Mouse (Mus musculus) hindbrain, embryonic 15.5 days (tissue): Measurements from ENCODE around the gene Uts2r. TPM values are rescaled to one million over a fixed set of nuclear protein-coding genes. Genes with fewer than 3 reads are reported as not detected.

ENCODE experiments used
- ATAC-seq: fragments of 200-750 bp; cut with Nextera tagmentation; 2 replicates; pipeline ENCODE4 v1.8.0; 2017; ENCODE audit warnings: low read depth, moderate number of reproducible peaks, moderate TSS enrichment; ENCODE audit not compliant: low FRiP score
- H3K27ac ChIP-seq: fragments of 300-500 bp; sonication (generic); replicated peaks from 2 replicates; pipeline ENCODE4 v1.5.1; 2015; ENCODE audit warnings: mild to moderate bottlenecking, inconsistent platforms
- H3K27me3 ChIP-seq: fragments of 300-500 bp; sonication (generic); 2 replicates; pipeline ENCODE4 v1.6.1; 2015; ENCODE audit warnings: control low read depth, inconsistent platforms
- H3K36me3 ChIP-seq: fragments of 300-500 bp; sonication (generic); 2 replicates; pipeline ENCODE4 v1.6.1; 2015; ENCODE audit warnings: control low read depth, inconsistent platforms
- H3K4me1 ChIP-seq: fragments of 300-500 bp; sonication (generic); replicated peaks from 2 replicates; pipeline ENCODE4 v1.6.1; 2015; ENCODE audit warnings: control low read depth, inconsistent platforms
- H3K4me2 ChIP-seq: fragments of 300-500 bp; sonication (generic); 2 replicates; pipeline ENCODE4 v1.6.1; 2015; ENCODE audit warnings: moderate library complexity, mild to moderate bottlenecking, inconsistent platforms
- H3K4me3 ChIP-seq: fragments of 300-500 bp; sonication (generic); 2 replicates; pipeline ENCODE4 v1.5.1; 2015; ENCODE audit warnings: mild to moderate bottlenecking, inconsistent platforms
- H3K9ac ChIP-seq: fragments of 300-500 bp; sonication (generic); 2 replicates; pipeline ENCODE4 v1.6.1; 2015; ENCODE audit warnings: inconsistent platforms
- H3K9me3 ChIP-seq: fragments of 300-500 bp; sonication (generic); 2 replicates; pipeline ENCODE4 v1.6.1; 2016; ENCODE audit warnings: control low read depth, inconsistent platforms
- WGBS: fragments of 180-500 bp; shearing (Covaris S2); methylation state at CpG from one replicate; pipeline ENCODE4 v1.1.7; 2015; 5-methylcytosine and 5-hydroxymethylcytosine counted together
- polyA plus RNA-seq: library from polyadenylated mRNA; unstranded; fragments of >200 nt; fragmentation: Nextera tagmentation; extraction: Ambion mirVana; gene quantifications from 2 replicates; pipeline ENCODE4 v1.2.1, GENCODE M21; 2015

Uts2r gene
- 0.54 and 0.65 TPM in 2 replicates for polyA plus RNA-seq

GRCm38 (mm10) chr11:121159971-121160370, at the start of gene Uts2r:
Uts2r (plus strand) TSS chr11:121160271.
- Histone ChIP-seq H3K27me3 (peaks cover 18% of the 10 kb centered on the region), H3K4me2 (no peak within 1 kb of the TSS), H3K4me1 (peaks cover 12% of the 10 kb centered on the region), H3K4me3 (no peak within 1 kb of the TSS), H3K9me3 (no peaks in the 10 kb centered on the region), H3K27ac (no peak within 1 kb of the TSS), H3K9ac (no peak within 1 kb of the TSS), H3K36me3 (no peaks in the 10 kb centered on the region)
- ATAC-seq: no peak
- 90% methylated on average over 5 of the region's 5 CpGs for WGBS

DNA sequence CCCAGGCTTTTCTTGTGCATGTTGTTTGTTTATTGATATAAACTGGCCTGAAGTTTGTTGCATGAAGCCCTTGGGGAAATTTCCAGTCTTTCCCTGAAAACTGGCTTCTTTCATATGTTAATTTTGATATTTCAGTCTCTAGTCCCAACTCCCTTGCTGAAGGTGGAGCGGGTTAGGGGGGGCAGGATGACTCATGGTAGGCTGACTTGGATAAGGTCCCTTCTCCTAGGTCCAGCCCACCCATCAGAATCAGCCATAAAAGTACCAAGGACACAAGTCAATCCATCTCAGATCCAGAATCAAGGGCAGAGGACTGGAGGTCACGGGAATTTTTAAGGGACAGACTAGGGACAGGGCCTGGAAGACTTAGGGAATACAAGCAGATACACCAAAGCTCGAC, 49.0 kb upstream of the Uts2r start:
- Histone ChIP-seq H3K9me3 (no peaks in the 10 kb centered on the region), H3K4me3 (no peak overlapping the region), H3K27me3 (no peaks in the 10 kb centered on the region), H3K27ac (no peak overlapping the region), H3K4me1 (0 out of 2 replicates have a peak, but pooled peaks cover 3% of the 10 kb centered on the region), H3K36me3 (no peaks in the 10 kb centered on the region), H3K9ac (no peak overlapping the region), H3K4me2 (no peak overlapping the region)
- 87% methylated on average over 3 of the region's 3 CpGs for WGBS
- no peak for ATAC-seq

DNA sequence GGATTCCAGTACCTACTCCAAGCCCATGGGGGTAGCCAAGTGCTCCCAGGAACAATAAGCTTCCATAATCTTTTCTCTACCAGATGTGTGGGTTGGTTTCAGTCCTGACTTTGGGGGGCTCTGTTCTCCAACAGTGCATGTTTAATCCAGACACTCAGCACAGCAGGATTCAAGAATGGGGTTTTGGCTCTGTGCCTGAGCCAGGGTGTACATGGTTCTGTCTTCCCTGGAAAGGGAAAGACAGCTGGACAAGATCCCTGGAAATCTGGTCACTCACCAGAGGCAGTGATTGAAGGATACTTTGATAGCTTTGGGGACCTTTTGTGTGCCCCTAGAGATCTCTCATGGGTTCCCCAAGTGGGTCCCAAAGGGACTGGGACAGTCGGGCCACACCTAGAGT, 48.5 kb upstream of the Uts2r start:
- H3K9ac ChIP-seq: no peak overlapping the region
- no peaks in the 10 kb centered on the region for H3K27me3 ChIP-seq
- no peak overlapping the region for H3K4me2 ChIP-seq
- no peak overlapping the region for H3K4me3 ChIP-seq
- H3K27ac ChIP-seq: no peak overlapping the region
- no peak for ATAC-seq
- no peaks in the 10 kb centered on the region for H3K9me3 ChIP-seq
- WGBS: 33% methylated on average over 1 of the region's 1 CpGs
- no peaks in the 10 kb centered on the region for H3K36me3 ChIP-seq
- H3K4me1 ChIP-seq: 0 out of 2 replicates have a peak, but pooled peaks cover 3% of the 10 kb centered on the region

DNA sequence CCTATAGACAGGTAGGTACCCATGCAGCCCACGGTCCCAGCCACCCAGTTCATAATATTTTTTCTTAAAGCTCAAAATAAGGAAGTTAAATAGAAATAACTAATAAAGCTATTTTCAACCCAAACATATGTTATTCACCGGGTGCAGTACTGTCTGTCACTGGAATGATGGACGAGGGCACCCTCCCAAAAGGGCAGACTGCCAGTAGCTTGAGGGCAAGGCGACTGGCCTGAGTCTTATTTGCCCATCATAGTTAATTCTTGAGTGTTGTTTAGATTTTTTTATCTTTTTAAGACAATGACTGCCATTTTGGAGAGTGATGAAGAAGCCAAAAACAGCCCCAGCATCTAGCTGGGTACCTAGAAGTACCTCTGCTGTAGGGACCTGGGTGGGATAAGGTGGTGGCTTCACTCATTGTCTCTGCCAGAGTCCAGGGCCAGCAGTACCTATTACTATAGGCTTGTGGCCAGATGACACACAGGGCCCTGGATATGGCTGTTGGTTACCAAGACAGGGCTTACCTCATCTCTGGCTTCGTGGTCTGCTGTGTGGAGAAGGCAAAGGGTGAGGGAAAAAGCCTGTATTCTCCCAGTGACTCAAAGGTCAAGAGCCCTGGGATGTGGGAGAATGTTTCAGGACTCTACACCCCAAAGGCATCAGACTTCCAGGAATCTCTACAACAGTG, 47.8 kb upstream of the Uts2r start:
- H3K27me3 ChIP-seq: no peaks in the 10 kb centered on the region
- no peak overlapping the region for H3K27ac ChIP-seq
- 0 out of 2 replicates have a peak, but pooled peaks cover 3% of the 10 kb centered on the region for H3K4me1 ChIP-seq
- no peaks in the 10 kb centered on the region for H3K9me3 ChIP-seq
- no peaks in the 10 kb centered on the region for H3K36me3 ChIP-seq
- ATAC-seq: no peak
- WGBS: 67% methylated on average over 5 of the region's 5 CpGs
- no peak overlapping the region for H3K4me2 ChIP-seq
- H3K4me3 ChIP-seq: no peak overlapping the region
- H3K9ac ChIP-seq: no peak overlapping the region

DNA sequence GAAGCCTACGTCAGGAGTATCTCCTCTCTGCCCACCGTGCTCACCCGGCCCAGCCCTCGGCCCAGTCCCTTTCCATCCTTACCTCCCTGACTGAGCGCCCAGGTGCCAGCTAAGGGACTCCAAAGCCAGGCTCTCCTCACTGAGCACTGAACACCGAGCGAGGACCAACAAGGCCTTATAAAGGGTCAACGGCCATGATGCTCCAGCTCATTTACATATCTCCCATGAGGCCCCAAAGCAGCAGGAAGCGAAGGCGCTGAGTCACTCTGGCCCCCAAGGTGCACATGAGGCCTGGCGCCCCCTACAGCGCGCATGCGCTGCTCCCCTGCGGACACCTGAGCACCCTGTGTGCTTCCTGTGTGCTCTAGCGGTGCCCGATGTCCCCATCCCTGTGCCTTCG, 42.0 kb upstream of the Uts2r start:
- Histone ChIP-seq H3K4me2 (no peak overlapping the region), H3K4me1 (no peaks in the 10 kb centered on the region), H3K9ac (no peak overlapping the region), H3K4me3 (no peak overlapping the region), H3K9me3 (no peaks in the 10 kb centered on the region), H3K27me3 (no peaks in the 10 kb centered on the region), H3K36me3 (no peaks in the 10 kb centered on the region), H3K27ac (no peak overlapping the region)
- WGBS: 93% methylated on average over 18 of the region's 18 CpGs
- no peak for ATAC-seq

DNA sequence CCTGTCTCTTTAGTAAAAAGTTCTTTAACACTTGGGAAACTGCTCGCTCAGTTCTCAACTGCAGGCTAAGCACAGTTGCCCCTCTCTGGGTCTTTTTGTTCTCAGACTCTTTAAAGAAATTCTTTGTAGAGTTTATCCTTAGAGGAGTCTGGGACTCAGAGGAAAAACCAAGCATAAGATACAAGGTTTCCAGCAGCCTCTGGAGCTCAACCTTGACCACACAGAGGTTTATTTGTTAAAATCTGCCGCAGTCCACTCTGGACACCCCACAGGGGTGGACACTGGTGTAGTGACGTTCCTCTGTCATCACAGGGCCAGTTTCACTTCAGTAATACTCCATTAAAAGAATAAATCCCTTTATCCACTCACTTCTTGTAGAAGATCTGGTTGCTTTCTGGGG, 41.5 kb upstream of the Uts2r start, which contains the start of gene Tex19.2:
Tex19.2 (minus strand) TSS at position 101 of the 400 bp plus-strand sequence.
- WGBS: 65% methylated on average over 3 of the region's 3 CpGs
- H3K4me3 ChIP-seq: no peak within 1 kb of the TSS
- H3K36me3 ChIP-seq: no peaks in the 10 kb centered on the region

GRCm38 (mm10) chr11:121121151-121121550, 38.9 kb upstream of the Uts2r start:
- Histone ChIP-seq H3K4me2 (no peak overlapping the region), H3K4me1 (no peaks in the 10 kb centered on the region), H3K27ac (no peak overlapping the region), H3K36me3 (no peaks in the 10 kb centered on the region), H3K9me3 (no peaks in the 10 kb centered on the region), H3K27me3 (no peaks in the 10 kb centered on the region), H3K9ac (no peak overlapping the region), H3K4me3 (no peak overlapping the region)
- 85% methylated on average over 3 of the region's 3 CpGs for WGBS
- ATAC-seq: no peak

More for the DNA sequence above, 41.5 kb upstream of the Uts2r start, which contains the start of gene Tex19.2:
- ATAC-seq: no peak
- no peaks in the 10 kb centered on the region for H3K4me1 ChIP-seq
- H3K27ac ChIP-seq: no peak within 1 kb of the TSS
- H3K4me2 ChIP-seq: no peak within 1 kb of the TSS
- H3K9me3 ChIP-seq: no peaks in the 10 kb centered on the region
- H3K27me3 ChIP-seq: no peaks in the 10 kb centered on the region
- no peak within 1 kb of the TSS for H3K9ac ChIP-seq

DNA sequence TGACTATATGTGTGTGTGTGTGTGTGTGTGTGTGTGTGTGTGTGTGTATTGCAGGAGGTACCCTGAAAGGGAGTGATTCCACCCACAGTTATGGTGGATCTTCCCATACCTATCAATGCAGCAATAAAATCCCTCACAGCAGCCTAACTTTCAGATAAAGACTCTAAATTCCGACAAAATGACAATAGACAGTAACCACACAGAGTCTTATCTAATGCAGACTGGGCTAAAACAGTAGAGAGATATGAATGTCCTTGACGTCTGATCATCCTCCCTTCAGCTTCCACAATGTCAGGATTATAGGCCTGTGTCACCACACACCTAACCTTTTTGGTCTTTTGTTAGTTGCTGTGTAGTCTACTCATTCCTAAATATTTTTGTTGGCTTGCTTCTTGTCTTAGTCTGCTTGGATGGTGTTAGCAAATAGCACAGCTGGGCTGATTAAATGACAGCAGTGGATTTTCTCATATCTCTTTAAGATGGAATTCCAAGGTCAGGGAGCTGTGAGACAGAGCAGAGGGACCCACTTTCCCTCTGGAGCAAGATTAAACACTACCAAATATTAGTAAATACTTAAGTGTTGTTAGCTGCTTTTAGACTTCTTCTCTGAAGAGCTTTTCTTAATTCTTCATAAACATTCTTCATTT, 37.9 kb upstream of the Uts2r start:
- Histone ChIP-seq H3K9me3 (no peaks in the 10 kb centered on the region), H3K27ac (no peak overlapping the region), H3K36me3 (no peaks in the 10 kb centered on the region), H3K4me2 (no peak overlapping the region), H3K4me1 (no peaks in the 10 kb centered on the region), H3K9ac (no peak overlapping the region), H3K4me3 (no peak overlapping the region), H3K27me3 (no peaks in the 10 kb centered on the region)
- no peak for ATAC-seq
- WGBS: 91% methylated on average over 2 of the region's 2 CpGs

DNA sequence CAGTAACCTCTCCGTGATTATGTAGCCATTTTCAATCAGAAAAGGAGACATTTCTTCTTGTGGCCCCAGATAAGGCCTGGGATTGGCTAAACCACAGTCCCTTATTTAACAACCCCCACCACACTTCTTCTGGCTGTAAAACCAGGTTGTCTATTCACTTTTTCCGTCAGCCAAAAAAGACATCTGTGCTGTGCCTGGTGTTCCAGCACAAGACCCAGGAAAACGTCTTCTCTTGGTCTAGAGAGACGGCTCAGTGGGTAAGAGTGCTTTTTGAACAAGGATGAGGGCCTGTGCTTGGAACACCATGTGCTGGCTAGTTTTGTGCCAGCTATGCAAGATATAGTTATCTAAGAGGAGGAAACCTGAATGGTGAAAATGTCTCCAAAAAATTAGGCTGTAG, 36.6 kb upstream of the Uts2r start:
- Histone ChIP-seq H3K4me2 (no peak overlapping the region), H3K4me1 (no peaks in the 10 kb centered on the region), H3K27ac (no peak overlapping the region), H3K9ac (no peak overlapping the region), H3K27me3 (no peaks in the 10 kb centered on the region), H3K4me3 (no peak overlapping the region), H3K36me3 (no peaks in the 10 kb centered on the region), H3K9me3 (no peaks in the 10 kb centered on the region)
- 84% methylated on average over 4 of the region's 4 CpGs for WGBS
- no peak for ATAC-seq

- Histone ChIP-seq H3K27ac (no peak overlapping the region), H3K27me3 (no peaks in the 10 kb centered on the region), H3K36me3 (no peaks in the 10 kb centered on the region), H3K4me2 (no peak overlapping the region), H3K4me3 (no peak overlapping the region), H3K9ac (no peak overlapping the region), H3K9me3 (no peaks in the 10 kb centered on the region), H3K4me1 (no peaks in the 10 kb centered on the region)
- 94% methylated on average over 3 of the region's 3 CpGs for WGBS
- no peak for ATAC-seq
Observed at GRCm38 (mm10) chr11:121125522-121126172, 34.4 kb upstream of the Uts2r start.

DNA sequence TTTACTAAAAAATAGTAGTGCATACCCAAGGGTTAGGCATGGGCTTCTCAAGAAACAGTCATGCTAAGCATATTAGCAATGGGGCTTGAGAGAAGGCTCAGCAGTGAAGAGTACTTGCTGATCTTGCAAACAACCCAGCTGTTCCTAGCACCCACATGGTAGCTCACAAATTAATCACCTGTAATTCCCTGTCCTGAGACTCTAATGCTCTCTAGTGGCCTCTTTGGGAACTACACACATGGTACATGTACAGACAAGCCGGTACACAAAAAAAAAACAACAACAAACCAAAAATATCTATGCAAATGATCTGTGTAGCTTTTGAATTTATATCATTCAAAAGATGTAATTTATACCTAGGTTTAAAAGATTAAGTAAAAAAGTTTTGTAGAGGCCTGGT, 33.7 kb upstream of the Uts2r start:
- H3K4me3 ChIP-seq: no peak overlapping the region
- no peak for ATAC-seq
- H3K36me3 ChIP-seq: no peaks in the 10 kb centered on the region
- no peaks in the 10 kb centered on the region for H3K9me3 ChIP-seq
- WGBS: 75% methylated on average over 1 of the region's 1 CpGs
- no peaks in the 10 kb centered on the region for H3K27me3 ChIP-seq
- no peak overlapping the region for H3K27ac ChIP-seq
- no peak overlapping the region for H3K4me2 ChIP-seq
- H3K9ac ChIP-seq: no peak overlapping the region
- no peaks in the 10 kb centered on the region for H3K4me1 ChIP-seq

- Histone ChIP-seq H3K9me3 (no peaks in the 10 kb centered on the region), H3K4me3 (no peak overlapping the region), H3K36me3 (no peaks in the 10 kb centered on the region), H3K4me2 (no peak overlapping the region), H3K27me3 (no peaks in the 10 kb centered on the region), H3K27ac (no peak overlapping the region), H3K9ac (no peak overlapping the region), H3K4me1 (no peaks in the 10 kb centered on the region)
- WGBS: 94% methylated on average over 3 of the region's 3 CpGs
- ATAC-seq: no peak
Observed at GRCm38 (mm10) chr11:121127441-121127840, 32.6 kb upstream of the Uts2r start.
